Mouse (Mus musculus): Measurements from ENCODE around the gene Btbd9. TPM values are rescaled to one million over a fixed set of nuclear protein-coding genes. Genes with fewer than 3 reads are reported as not detected.

Btbd9 gene
- polyA plus RNA-seq, 1 experiment from 2014 or later = 41.1 TPM

DNA sequence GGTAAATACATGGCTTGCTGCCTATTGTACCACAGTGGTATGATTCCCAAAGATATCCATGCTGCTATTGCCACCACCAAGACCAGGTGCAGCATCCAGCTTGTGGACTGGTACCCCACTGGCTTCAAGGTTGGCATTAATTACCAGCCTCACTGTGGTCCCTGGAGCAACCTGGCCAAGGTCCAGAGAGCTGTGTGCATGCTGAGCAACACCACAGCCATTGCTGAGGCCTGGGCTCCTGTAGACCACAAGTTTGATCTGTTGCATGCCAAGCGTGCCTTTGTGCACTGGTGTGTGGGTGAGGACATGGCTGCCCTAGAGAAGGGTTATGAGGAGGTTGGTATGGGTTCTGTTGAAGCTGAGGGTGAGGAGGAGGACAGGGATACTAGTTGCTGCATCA is 397.9 kb downstream of the Btbd9 start:
- Histone ChIP-seq H3K9ac (ENCODE audit: low read length) (no peak overlapping the region), H3K27me3 (ENCODE audit: control insufficient read depth, insufficient read depth, low read length) (no peaks in the 10 kb centered on the region), H3K4me3 (ENCODE audit: low read depth, low read length) (no peak overlapping the region), H3K4me2 (ENCODE audit: low read depth, severe bottlenecking) (no peak overlapping the region), H3K9me3 (ENCODE audit: control insufficient read depth, low read length) (no peaks in the 10 kb centered on the region), H3K27ac (replicated peaks; ENCODE audit: low read depth, low read length) (no peak overlapping the region), H3K4me1 (ENCODE audit: control insufficient read depth, insufficient read depth, low read length) (no peaks in the 10 kb centered on the region), H3K36me3 (ENCODE audit: control insufficient read depth, insufficient read depth, low read length) (0 out of 2 replicates have a peak, but pooled peaks cover 3% of the 10 kb centered on the region)
- ATAC-seq (ENCODE audit: insufficient number of reproducible peaks, low FRiP score, low TSS enrichment, low read depth) (no peak), DNase-seq (ENCODE audit: low spot score) (no peak)
- WGBS = 90% methylated on average over 1 of the region's 1 CpGs

DNA sequence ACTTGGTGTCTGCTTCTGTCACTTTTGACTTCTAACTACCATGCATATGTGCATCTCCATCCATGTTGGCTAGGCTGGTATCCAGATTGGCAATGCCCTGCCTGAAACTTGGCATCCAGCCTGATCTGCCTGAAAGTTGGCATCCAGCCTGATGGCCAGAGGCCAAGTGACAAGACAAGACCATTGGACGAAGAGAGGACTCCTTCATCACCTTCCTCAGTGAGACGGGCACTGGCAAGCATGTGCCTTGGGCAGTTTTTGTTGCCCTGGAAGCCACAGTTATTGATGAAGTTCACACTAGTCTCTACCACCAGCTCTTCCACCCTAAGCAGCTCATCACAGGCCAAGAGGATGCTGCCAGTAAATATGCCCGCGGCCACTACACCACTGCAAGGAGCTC is 398.9 kb downstream of the Btbd9 start:
- DNase-seq (ENCODE audit: low spot score) (no peak), ATAC-seq (ENCODE audit: insufficient number of reproducible peaks, low FRiP score, low TSS enrichment, low read depth) (no peak)
- Histone ChIP-seq H3K4me2 (ENCODE audit: low read depth, severe bottlenecking) (no peak overlapping the region), H3K27me3 (ENCODE audit: control insufficient read depth, insufficient read depth, low read length) (no peaks in the 10 kb centered on the region), H3K4me3 (ENCODE audit: low read depth, low read length) (no peak overlapping the region), H3K9ac (ENCODE audit: low read length) (no peak overlapping the region), H3K27ac (replicated peaks; ENCODE audit: low read depth, low read length) (no peak overlapping the region), H3K4me1 (ENCODE audit: control insufficient read depth, insufficient read depth, low read length) (no peaks in the 10 kb centered on the region), H3K9me3 (ENCODE audit: control insufficient read depth, low read length) (no peaks in the 10 kb centered on the region), H3K36me3 (ENCODE audit: control insufficient read depth, insufficient read depth, low read length) (0 out of 2 replicates have a peak, but pooled peaks cover 3% of the 10 kb centered on the region)
- WGBS = 93% methylated on average over 4 of the region's 4 CpGs

Other genes starting within 250 kb of the Btbd9 start
- gene Dnah8, start 47.9 kb upstream of the Btbd9 start, polyA plus RNA-seq (2014; fragmentation: Nextera tagmentation; extraction: Ambion mirVana) = 0.60 and 0.67 TPM in 2 replicates
- 231 and 232 TPM in 2 replicates for gene Glo1, start 50.4 kb upstream of the Btbd9 start, polyA plus RNA-seq (2014; fragmentation: Nextera tagmentation; extraction: Ambion mirVana)